Mouse (Mus musculus): ENCODE data around the gene Dhcr7.

GRCm38 (mm10) chr7:143830399-143830798 is 7.5 kb downstream of the Dhcr7 start:
- TF ChIP-seq POLR2A (IDR thresholded peaks at IDR 0.05; ENCODE audit: borderline replicate concordance, insufficient read depth, low read length) (no peak), CTCF (IDR thresholded peaks at IDR 0.05; ENCODE audit: borderline replicate concordance, insufficient read depth, low read depth, low read length) (no peak)

Data from cerebellum, adult 2 months (tissue).